Mouse (Mus musculus): ENCODE measurements around the gene Cd177.

DNA sequence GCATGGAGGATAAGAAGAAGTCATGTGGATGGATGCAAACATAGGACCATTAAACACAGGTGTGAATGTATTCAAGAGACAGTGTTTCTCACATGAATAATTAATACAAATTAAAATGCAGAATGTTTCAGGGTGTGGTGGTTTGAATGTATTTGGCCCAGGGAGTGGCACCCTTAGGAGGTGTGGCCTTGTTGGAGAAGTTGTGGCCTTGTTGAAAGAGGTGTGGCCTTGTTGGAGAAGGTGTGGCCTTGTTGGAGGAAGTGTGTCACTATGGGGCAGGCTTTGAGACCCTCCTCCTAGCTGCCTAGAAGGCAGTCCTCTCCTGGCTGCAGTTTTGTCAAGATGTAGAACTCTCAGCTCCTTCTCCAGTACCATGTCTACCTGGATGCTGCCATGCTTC is 11.2 kb upstream of the Cd177 start:
- no peak for TF ChIP-seq TAL1 (IDR thresholded peaks at IDR 0.05; ENCODE audit: low read length)
- no peak for TF ChIP-seq GATA1 (IDR thresholded peaks at IDR 0.05; ENCODE audit: low read length)

All from erythroblast, embryonic 14.5 days (primary cell).